Mouse (Mus musculus): ENCODE results near the gene Wnk1. TPM values are rescaled to one million over a fixed set of nuclear protein-coding genes. Genes with fewer than 3 reads are reported as not detected.

Wnk1 gene
- total and polyA plus RNA-seq, 3 experiments: 31.6 to 735 (median 104) TPM

GRCm38 (mm10) chr6:119924235-119925005 lies 114.1 kb downstream of the Wnk1 start:
- peak; percentile 34 for DNase-seq (ENCODE audit: low read depth, low spot score)
- Histone ChIP-seq H3K9me3 (replicated peaks; ENCODE audit: insufficient read depth, low read length) (no peaks in the 10 kb centered on the region), H3K27me3 (ENCODE audit: control insufficient read depth in 1 of 2, insufficient read depth in 2 of 2, low read length in 2 of 2) (no peaks in the 10 kb centered on the region), H3K36me3 (ENCODE audit: control insufficient read depth in 1 of 2, insufficient read depth in 2 of 2, low read length in 2 of 2) (peaks cover 10 to 30% of the 10 kb centered on the region in 2 experiments), H3K4me3 (ENCODE audit: control insufficient read depth in 1 of 2, insufficient read depth in 1 of 2, low read depth in 2 of 2, low read length in 2 of 2) (no peak overlapping the region), H3K4me1 (ENCODE audit: control insufficient read depth in 1 of 2, insufficient read depth in 2 of 2, low read length in 2 of 2) (peaks cover 0 to 3% of the 10 kb centered on the region in 2 experiments; a peak in 2 of 4 replicates), H3K9ac (ENCODE audit: control insufficient read depth, low read depth, low read length, poor library complexity, severe bottlenecking) (no peak overlapping the region), H3K79me2 (ENCODE audit: control insufficient read depth, insufficient read depth, low read length, poor library complexity) (no peaks in the 10 kb centered on the region), H3K27ac (ENCODE audit: control insufficient read depth, low read depth, low read length) (no peak overlapping the region)
- TF ChIP-seq MAFK (IDR thresholded peaks at IDR 0.05; ENCODE audit: borderline replicate concordance, low read depth, low read length) (no peak), CTCF (IDR thresholded peaks at IDR 0.05 in 2 of 3, conservative IDR thresholded peaks at IDR 0.05 in 1 of 3; ENCODE audit: control insufficient read depth in 1 of 3, insufficient read depth in 1 of 3, low read depth in 2 of 3, low read length in 3 of 3, poor library complexity in 1 of 3, severe bottlenecking in 1 of 3) (peak; percentile 12 to 44 (median 17); a peak in 3 of 6 replicates), TAL1 (IDR thresholded peaks at IDR 0.05; ENCODE audit: low read length) (no peak), ZNF384 (IDR thresholded peaks at IDR 0.05; ENCODE audit: low read depth, low read length) (no peak), POLR2AphosphoS2 (IDR thresholded peaks at IDR 0.05; ENCODE audit: low read length) (no peak), TCF12 (IDR thresholded peaks at IDR 0.05; ENCODE audit: low read depth, low read length) (no peak), KAT2A (conservative IDR thresholded peaks at IDR 0.05; ENCODE audit: low read depth, low read length) (no peak), RCOR1 (IDR thresholded peaks at IDR 0.05; ENCODE audit: low read depth, low read length) (no peak), USF2 (IDR thresholded peaks at IDR 0.05; ENCODE audit: borderline replicate concordance in 1 of 2, insufficient read depth in 1 of 2, low read depth in 1 of 2, low read length in 2 of 2) (no peak), SIN3A (IDR thresholded peaks at IDR 0.05; ENCODE audit: low read length) (no peak), ETS1 (IDR thresholded peaks at IDR 0.05; ENCODE audit: low read depth, low read length) (no peak), UBTF (IDR thresholded peaks at IDR 0.05; ENCODE audit: borderline replicate concordance, insufficient read depth, low read depth, low read length) (no peak), E2F4 (IDR thresholded peaks at IDR 0.05; ENCODE audit: borderline replicate concordance, low read depth, low read length) (no peak), RAD21 (IDR thresholded peaks at IDR 0.05; ENCODE audit: low read depth, low read length) (peak; percentile 28), BHLHE40 (IDR thresholded peaks at IDR 0.05; ENCODE audit: borderline replicate concordance, low read depth, low read length) (no peak), MAZ (IDR thresholded peaks at IDR 0.05; ENCODE audit: low read depth, low read length) (no peak), CHD2 (IDR thresholded peaks at IDR 0.05; ENCODE audit: low read length) (no peak), GATA1 (IDR thresholded peaks at IDR 0.05; ENCODE audit: low read depth, low read length) (no peak), POLR2AphosphoS5 (IDR thresholded peaks at IDR 0.05; ENCODE audit: borderline replicate concordance, low read depth, low read length) (no peak), MAX (IDR thresholded peaks at IDR 0.05; ENCODE audit: low read length) (no peak), SMC3 (IDR thresholded peaks at IDR 0.05; ENCODE audit: low read depth, low read length) (peak; percentile 48)
